Mouse (Mus musculus) c-Kit-positive CD71-negative TER-119-negative erythroid progenitor cells, embryonic 14.5 days (primary cell): ENCODE data around the gene Tmem100.

ENCODE experiments used
- DNase-seq: peaks from one replicate; pipeline ENCODE4 v3.0.0-alpha.2; 2013; ENCODE audit warnings: low read depth

Tmem100 gene

DNA sequence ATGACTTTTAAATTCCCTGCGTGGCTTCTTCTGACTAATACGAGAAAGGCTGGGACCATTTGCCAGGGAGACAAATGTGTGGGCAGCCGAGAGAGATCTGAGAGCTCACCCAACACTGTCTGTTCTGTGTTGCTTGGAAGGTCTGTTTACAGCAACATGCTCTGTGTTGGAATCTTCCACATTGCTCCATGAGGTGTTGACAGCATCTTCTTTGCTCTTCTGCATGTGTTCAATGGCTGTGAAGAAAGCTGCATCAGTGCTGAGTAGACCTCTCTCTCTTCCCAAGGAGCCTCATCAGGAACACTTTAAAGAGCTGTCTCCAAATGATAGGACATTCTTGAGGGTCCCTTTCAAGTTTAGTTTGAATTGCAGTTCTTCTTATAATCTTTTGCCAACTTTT is 32.5 kb downstream of the Tmem100 start:
- DNase-seq = no peak

DNA sequence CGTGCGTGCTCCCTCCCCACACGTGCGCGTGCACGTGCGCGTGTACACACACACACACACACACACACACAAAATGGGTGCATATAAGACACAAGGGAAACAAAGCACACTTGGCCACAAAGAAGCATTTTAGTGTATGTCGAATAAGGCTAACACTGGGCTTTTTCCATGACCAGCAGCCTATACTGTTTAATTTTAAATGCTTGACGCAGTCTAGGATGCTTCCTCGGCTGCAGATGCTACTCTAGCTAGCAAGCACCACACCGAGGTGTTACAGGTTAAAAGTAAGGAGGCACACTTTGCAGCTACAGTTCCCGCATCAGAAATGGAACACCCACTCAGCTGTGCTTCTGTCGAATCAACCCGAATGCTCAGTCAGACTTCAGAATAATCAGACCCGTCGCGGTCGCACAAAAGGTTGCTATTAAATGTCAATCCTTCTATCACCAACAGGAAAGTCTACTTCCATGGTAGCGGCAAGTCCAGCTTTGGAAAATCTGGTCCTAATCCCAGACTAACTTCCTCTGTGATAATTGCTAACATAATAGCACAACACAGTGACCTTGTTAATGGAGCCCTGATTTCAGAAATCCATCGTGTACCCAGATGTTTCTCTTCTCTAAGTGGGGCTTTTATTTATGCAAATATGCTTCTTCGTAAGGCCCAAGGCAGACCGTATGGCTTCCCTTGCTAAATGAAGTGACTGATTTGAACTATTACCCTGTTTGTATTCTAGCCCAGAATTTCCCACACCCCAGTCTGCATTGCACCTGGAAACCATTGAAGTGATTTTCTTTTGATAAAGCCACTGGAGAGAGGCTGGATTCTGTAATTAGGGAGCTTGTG is 36.5 kb downstream of the Tmem100 start:
- DNase-seq = no peak

DNA sequence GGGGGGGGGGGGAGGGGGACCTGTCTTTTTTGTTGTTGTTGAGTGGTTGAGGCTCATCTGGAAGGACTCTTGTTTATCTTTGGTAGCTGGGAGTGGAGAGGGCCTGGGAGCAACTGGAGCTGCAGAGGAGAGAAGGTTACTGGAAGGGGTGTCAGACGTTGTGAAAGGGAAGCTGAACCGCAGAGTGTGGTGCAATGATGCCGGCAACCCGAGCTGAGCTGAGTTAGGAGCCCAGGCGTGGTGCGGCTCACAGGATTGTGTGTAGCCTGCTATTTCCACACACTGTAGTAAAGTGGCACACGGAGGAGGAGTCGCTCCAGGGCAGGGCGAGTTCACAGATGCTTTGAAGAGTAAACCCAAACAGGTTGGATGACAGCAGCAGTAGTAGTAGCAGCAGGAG is 41.6 kb downstream of the Tmem100 start:
- no peak for DNase-seq

DNA sequence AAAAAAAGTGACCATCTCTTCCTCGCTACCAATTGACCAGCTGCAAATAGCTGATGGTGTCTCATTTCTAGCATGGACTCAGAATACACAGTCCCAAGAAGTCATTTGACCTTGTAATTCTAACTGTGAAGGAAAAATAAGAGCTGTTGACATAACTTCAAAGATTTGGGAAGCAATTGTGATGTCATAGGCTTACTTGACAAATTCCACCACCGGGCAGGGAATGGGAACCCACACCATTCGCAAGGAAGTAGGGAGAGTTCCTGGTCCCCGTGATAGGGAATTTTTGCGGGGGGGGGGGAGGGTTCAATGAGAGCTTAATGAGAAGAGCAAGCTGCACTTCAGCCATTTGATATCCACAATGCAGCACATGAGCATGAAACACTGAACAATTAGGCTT is 43.1 kb downstream of the Tmem100 start:
- no peak for DNase-seq

DNA sequence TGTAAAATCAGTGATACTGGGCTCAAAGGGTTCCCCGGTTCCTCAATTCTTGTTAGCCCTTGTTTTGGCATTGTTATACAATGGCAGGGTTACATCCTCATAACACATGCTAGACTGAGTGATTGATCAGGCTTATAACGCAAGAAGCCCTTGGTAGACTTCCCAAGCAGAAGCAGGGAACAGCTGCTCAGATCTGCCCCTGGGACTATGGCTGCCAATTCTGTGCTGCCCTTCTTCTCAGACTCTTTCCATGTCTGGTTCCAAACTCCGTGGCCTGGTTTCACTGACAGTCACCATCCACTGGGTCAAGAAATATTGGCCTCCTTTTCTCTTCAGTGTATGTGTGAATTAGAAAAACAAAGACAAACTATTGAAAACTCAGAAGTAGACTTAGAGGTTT is 46.5 kb downstream of the Tmem100 start:
- no peak for DNase-seq

DNA sequence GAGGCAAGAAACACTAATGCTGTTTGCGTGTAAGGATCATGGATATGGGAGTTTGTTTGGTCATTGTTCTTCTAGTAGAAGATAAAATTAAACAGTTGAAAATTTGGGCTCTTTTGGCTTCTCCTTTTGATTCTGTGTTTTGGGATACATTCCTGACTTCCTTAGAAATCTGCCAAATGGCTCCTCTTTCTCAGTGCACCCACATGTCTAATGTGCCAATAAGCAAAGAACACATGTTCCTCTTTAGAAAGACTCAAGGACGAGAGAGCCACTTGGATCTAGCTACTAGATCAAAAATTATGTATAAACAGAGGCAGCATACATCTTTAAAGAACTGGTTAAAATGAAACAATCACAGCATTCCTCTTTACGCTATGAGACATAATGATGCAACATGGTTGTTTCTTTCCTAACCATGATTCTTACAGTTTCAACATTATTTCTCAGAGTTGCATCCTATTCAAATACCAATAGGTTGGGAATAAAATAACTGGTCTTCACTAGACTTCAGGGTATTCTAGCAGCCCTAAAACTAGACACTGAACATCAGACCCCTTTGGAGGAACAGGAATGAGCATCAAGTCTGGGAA is 50.6 kb downstream of the Tmem100 start:
- DNase-seq = no peak

DNA sequence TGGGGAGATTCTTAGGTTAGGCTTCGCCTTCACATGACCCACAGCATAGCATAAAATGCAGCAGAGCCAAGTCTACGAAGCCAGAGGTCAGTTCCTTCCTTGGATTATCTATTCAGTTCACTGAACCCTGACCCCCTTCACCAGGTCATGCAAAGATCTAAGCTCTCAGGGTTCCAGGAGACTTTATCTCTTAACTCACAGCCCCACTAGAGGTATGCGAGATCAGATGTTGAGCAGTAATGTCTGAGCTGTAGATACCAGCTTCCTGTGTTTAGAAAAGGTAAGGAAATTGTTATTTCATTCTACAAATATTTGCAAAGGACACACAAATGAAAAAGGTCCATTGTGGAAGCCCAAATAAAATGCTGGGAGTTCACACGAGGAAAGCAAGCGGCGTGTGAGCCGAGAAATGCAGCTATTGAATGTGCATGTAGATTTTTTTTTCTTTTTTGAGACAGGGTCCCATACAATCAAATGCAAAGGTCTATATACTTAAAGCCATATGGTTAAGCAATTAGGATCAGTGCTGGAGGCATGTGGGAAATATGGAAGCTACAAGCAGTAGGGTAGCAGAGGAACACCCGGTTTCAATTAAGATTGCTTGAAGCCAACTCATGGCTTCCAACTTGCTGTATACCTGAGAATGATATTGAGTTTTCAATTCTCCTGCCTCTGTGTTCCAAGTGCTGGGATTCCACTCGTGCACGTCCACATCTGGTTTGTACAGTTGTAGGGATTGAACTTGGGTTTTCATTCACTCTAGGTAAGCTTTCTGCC is 51.9 kb downstream of the Tmem100 start:
- DNase-seq = no peak

DNA sequence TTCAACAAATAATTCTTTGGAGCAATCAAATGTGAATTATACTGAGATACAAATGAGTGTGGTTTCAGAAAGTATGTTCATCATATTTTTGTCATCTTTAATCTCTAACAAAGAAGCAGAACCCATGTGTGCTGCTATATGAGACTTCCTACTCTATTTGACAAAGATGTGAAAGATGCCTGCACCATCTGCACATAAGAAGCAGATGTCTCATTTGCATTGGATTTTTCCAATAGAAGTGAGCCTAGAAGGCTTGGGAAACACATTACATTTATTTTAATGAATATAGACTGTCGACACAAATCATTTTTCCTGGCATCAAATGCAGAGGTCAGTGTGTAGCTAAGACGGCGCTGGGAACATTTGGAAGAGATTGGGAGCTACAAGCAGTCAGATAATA is 52.9 kb downstream of the Tmem100 start:
- DNase-seq = no peak

DNA sequence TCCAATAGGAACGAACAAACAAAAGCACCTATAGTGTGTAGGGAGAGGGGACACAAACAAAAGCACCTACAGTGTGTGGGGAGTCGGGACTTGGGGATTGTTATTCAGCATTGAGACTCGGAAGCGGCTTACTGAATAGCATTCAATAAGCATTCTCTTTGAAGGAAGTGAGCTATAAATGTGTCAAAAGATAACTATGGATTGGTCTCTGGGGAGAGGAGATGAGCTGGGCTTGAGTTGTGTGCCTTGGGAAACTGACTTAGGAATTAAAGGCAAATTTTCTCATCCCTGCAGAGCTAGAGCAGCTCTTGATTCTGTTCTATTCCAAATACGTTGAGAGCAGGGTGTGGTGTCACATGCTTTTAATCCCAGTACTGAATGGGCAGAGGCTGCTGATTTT is 54.0 kb downstream of the Tmem100 start:
- DNase-seq = no peak
